Mouse (Mus musculus): Measurements from ENCODE around the gene Smad3. TPM values are rescaled to one million over a fixed set of nuclear protein-coding genes. Genes with fewer than 3 reads are reported as not detected.
A peak's percentile ranks its signal among the peaks of the same experiment; 100 is the strongest.

The Smad3 gene
- polyA plus RNA-seq (2015; fragmentation: Nextera tagmentation; extraction: Ambion mirVana) = 2.7 and 3.0 TPM in 2 replicates

GRCm38 (mm10) chr9:63757865-63758440 lies at the start of gene Smad3:
Gene Smad3, minus strand, starts transcription at chr9:63757994.
- H3K27ac ChIP-seq = peak within 1 kb of the TSS; percentile 95
- peaks cover 77% of the 10 kb centered on the region for H3K4me1 ChIP-seq (replicated peaks)
- H3K9ac ChIP-seq = peak within 1 kb of the TSS; percentile 90
- peak; percentile 88 for DNase-seq
- peak within 1 kb of the TSS; percentile 88 for H3K4me3 ChIP-seq (replicated peaks)
- H3K36me3 ChIP-seq = no peaks in the 10 kb centered on the region; the same call in 1 of the 2 replicates
- 0 out of 2 replicates have a peak, but pooled peaks cover 6% of the 10 kb centered on the region for H3K9me3 ChIP-seq (replicated peaks)
- WGBS (ENCODE audit: insufficient replicate concordance) = under 1% methylated on average over 58 of the region's 59 CpGs
- H3K27me3 ChIP-seq = no peaks in the 10 kb centered on the region
- peak within 1 kb of the TSS; percentile 100 for H3K4me2 ChIP-seq
- ATAC-seq (ENCODE audit: low read depth) = peak; percentile 87

- no peaks in the 10 kb centered on the region for H3K36me3 ChIP-seq
- H3K4me3 ChIP-seq (replicated peaks) = no peak overlapping the region
- no peaks in the 10 kb centered on the region for H3K9me3 ChIP-seq (replicated peaks)
- no peak overlapping the region for H3K27ac ChIP-seq
- peaks cover 4% of the 10 kb centered on the region; the same call in 1 of the 2 replicates for H3K27me3 ChIP-seq
- H3K4me2 ChIP-seq = no peak overlapping the region
- DNase-seq (no peak), ATAC-seq (ENCODE audit: low read depth) (no peak)
- WGBS (ENCODE audit: insufficient replicate concordance) = 48% methylated on average over 3 of the region's 3 CpGs
- no peaks in the 10 kb centered on the region for H3K4me1 ChIP-seq (replicated peaks)
- no peak overlapping the region for H3K9ac ChIP-seq
These were observed 47.1 kb upstream of the Smad3 start for GRCm38 (mm10) chr9:63804847-63805246.

DNA sequence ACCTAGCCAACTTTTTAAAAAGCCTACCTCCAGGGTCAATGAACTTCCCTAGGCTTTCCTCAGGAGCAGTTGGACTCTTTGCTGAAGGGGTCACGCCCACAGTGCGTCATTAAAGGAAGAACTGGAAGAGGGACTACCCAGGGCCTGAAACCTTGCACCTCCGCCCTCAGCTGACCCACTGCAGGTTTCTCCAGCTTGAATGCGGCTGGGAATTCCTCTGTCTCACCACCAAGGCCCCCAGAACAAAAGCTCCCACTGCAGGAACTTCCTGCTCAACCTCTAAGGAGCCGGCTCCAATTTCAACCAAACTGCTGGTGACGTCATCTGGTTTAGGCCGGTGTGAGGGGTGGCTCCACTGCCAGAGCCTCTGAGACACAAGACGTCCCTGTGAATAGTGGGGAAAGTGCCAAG lies 45.4 kb upstream of the Smad3 start:
- H3K27ac ChIP-seq = no peak overlapping the region
- no peaks in the 10 kb centered on the region for H3K36me3 ChIP-seq
- 27% methylated on average over 8 of the region's 8 CpGs for WGBS (ENCODE audit: insufficient replicate concordance)
- H3K27me3 ChIP-seq = peaks cover 4% of the 10 kb centered on the region; the same call in 1 of the 2 replicates
- H3K4me1 ChIP-seq (replicated peaks) = no peaks in the 10 kb centered on the region
- no peak overlapping the region for H3K9ac ChIP-seq
- no peak for ATAC-seq (ENCODE audit: low read depth)
- H3K4me3 ChIP-seq (replicated peaks) = no peak overlapping the region
- DNase-seq = no peak
- H3K9me3 ChIP-seq (replicated peaks) = no peaks in the 10 kb centered on the region
- H3K4me2 ChIP-seq = no peak overlapping the region

GRCm38 (mm10) chr9:63802504-63802903 lies 44.7 kb upstream of the Smad3 start:
- peaks cover 4% of the 10 kb centered on the region; the same call in 1 of the 2 replicates for H3K27me3 ChIP-seq
- no peaks in the 10 kb centered on the region for H3K36me3 ChIP-seq
- no peak overlapping the region for H3K27ac ChIP-seq
- ATAC-seq (ENCODE audit: low read depth) (no peak), DNase-seq (no peak)
- 69% methylated on average over 7 of the region's 7 CpGs for WGBS (ENCODE audit: insufficient replicate concordance)
- no peak overlapping the region for H3K4me3 ChIP-seq (replicated peaks)
- H3K4me2 ChIP-seq = no peak overlapping the region
- no peaks in the 10 kb centered on the region for H3K9me3 ChIP-seq (replicated peaks)
- H3K4me1 ChIP-seq (replicated peaks) = no peaks in the 10 kb centered on the region
- H3K9ac ChIP-seq = no peak overlapping the region

DNA sequence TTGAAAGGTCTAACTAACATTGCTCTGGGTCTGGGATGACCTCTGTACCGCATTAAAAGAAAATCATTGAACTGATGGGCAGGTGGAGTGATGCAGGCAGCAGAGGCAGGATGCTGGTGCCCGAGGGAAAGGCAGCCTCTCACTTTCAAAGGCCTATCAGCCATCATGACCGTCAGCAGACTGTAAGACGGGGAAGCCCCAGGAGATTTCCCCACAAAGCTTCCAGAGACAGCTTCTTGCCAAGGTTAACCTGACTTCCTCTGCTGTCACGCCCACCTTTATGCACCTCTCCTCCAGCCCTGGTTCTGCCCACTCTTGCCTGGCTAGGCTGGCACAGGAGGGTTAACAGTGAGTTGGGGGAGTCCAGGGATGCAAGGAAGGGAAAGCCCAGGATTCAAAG lies 44.3 kb upstream of the Smad3 start:
- ATAC-seq (ENCODE audit: low read depth) = no peak
- Histone ChIP-seq H3K27me3 (peaks cover 4% of the 10 kb centered on the region; the same call in 1 of the 2 replicates), H3K4me2 (no peak overlapping the region), H3K9me3 (replicated peaks) (no peaks in the 10 kb centered on the region), H3K36me3 (no peaks in the 10 kb centered on the region), H3K27ac (no peak overlapping the region), H3K4me3 (replicated peaks) (no peak overlapping the region), H3K9ac (no peak overlapping the region), H3K4me1 (replicated peaks) (no peaks in the 10 kb centered on the region)
- 72% methylated on average over 5 of the region's 5 CpGs for WGBS (ENCODE audit: insufficient replicate concordance)
- no peak for DNase-seq

DNA sequence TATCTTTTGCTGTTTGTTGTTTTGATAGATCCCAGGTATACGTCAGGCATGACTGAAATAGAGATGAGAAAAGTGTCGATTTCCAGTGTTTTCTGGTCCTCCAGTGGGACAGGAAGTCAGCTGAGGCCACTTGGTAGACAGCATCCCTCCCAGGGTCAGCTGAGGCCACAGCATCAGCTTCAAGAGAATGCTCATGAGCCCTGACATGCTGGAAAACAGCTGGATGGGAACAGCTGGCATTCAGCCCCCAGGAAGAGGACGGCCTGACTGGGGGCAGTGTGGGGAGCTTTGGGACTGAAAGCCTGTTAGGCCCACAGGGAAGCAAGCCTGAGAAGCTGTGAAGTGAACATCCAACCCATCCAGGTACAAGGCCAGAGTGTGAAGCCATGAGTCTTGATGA lies 38.6 kb upstream of the Smad3 start:
- no peak overlapping the region for H3K9ac ChIP-seq
- no peak overlapping the region for H3K4me3 ChIP-seq (replicated peaks)
- ATAC-seq (ENCODE audit: low read depth) (no peak), DNase-seq (no peak)
- H3K36me3 ChIP-seq = no peaks in the 10 kb centered on the region
- no peak overlapping the region for H3K4me2 ChIP-seq
- H3K27me3 ChIP-seq = peaks cover 20% of the 10 kb centered on the region; the same call in 1 of the 2 replicates
- H3K4me1 ChIP-seq (replicated peaks) = peaks cover 26% of the 10 kb centered on the region
- H3K27ac ChIP-seq = no peak overlapping the region
- WGBS (ENCODE audit: insufficient replicate concordance) = 64% methylated on average over 3 of the region's 3 CpGs
- no peaks in the 10 kb centered on the region for H3K9me3 ChIP-seq (replicated peaks)

GRCm38 (mm10) chr9:63793731-63794495 lies 36.1 kb upstream of the Smad3 start:
- Histone ChIP-seq H3K27me3 (peaks cover 27% of the 10 kb centered on the region), H3K4me3 (replicated peaks) (no peak overlapping the region), H3K27ac (no peak overlapping the region), H3K9me3 (replicated peaks) (no peaks in the 10 kb centered on the region), H3K36me3 (no peaks in the 10 kb centered on the region), H3K4me1 (replicated peaks) (peaks cover 46% of the 10 kb centered on the region), H3K9ac (no peak overlapping the region), H3K4me2 (no peak overlapping the region)
- DNase-seq (no peak), ATAC-seq (ENCODE audit: low read depth) (no peak)
- 17% methylated on average over 10 of the region's 10 CpGs for WGBS (ENCODE audit: insufficient replicate concordance)

- H3K27me3 ChIP-seq = peaks cover 32% of the 10 kb centered on the region
- no peak overlapping the region for H3K9ac ChIP-seq
- no peaks in the 10 kb centered on the region for H3K9me3 ChIP-seq (replicated peaks)
- ATAC-seq (ENCODE audit: low read depth) (no peak), DNase-seq (no peak)
- no peak overlapping the region for H3K27ac ChIP-seq
- 67% methylated on average over 1 of the region's 1 CpGs for WGBS (ENCODE audit: insufficient replicate concordance)
- H3K36me3 ChIP-seq = no peaks in the 10 kb centered on the region
- peaks cover 52% of the 10 kb centered on the region for H3K4me1 ChIP-seq (replicated peaks)
- no peak overlapping the region for H3K4me3 ChIP-seq (replicated peaks)
- no peak overlapping the region for H3K4me2 ChIP-seq
These were observed 33.9 kb upstream of the Smad3 start for GRCm38 (mm10) chr9:63791716-63792115.

GRCm38 (mm10) chr9:63791275-63791674 lies 33.5 kb upstream of the Smad3 start:
- H3K27me3 ChIP-seq = peaks cover 32% of the 10 kb centered on the region
- H3K9me3 ChIP-seq (replicated peaks) = no peaks in the 10 kb centered on the region
- H3K9ac ChIP-seq = no peak overlapping the region
- no peaks in the 10 kb centered on the region for H3K36me3 ChIP-seq
- 26% methylated on average over 6 of the region's 6 CpGs for WGBS (ENCODE audit: insufficient replicate concordance)
- DNase-seq = no peak
- ATAC-seq (ENCODE audit: low read depth) = no peak
- no peak overlapping the region for H3K27ac ChIP-seq
- no peak overlapping the region for H3K4me2 ChIP-seq
- peaks cover 56% of the 10 kb centered on the region for H3K4me1 ChIP-seq (replicated peaks)
- no peak overlapping the region for H3K4me3 ChIP-seq (replicated peaks)

DNA sequence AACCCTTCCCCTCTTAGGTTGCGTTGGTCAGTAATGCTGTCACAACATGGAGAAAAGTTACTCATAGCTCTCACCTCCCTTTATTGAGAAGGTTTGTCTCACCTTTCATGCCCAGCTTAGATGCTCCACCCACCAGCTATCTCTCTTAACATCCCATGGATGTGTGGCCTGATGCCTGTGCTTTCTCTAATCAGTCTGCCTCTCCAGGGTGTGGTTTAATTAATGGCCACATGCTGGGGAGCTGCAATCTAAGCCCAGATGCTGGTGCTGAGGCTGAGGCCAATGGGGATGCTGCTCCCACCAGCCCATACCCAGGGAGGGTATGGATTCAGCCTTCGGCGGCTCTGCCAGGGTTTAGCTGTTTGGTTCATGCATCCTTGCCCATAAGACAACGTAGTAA lies 32.4 kb upstream of the Smad3 start:
- WGBS (ENCODE audit: insufficient replicate concordance) = 83% methylated on average over 4 of the region's 4 CpGs

GRCm38 (mm10) chr9:63789386-63789785 lies 31.6 kb upstream of the Smad3 start:
- no peak for DNase-seq
- no peak overlapping the region for H3K9ac ChIP-seq
- peaks cover 71% of the 10 kb centered on the region for H3K4me1 ChIP-seq (replicated peaks)
- H3K36me3 ChIP-seq = no peaks in the 10 kb centered on the region
- 68% methylated on average over 7 of the region's 7 CpGs for WGBS (ENCODE audit: insufficient replicate concordance)
- H3K9me3 ChIP-seq (replicated peaks) = no peaks in the 10 kb centered on the region
- no peak overlapping the region for H3K4me2 ChIP-seq
- peaks cover 27% of the 10 kb centered on the region for H3K27me3 ChIP-seq
- no peak for ATAC-seq (ENCODE audit: low read depth)
- no peak overlapping the region for H3K27ac ChIP-seq
- no peak overlapping the region for H3K4me3 ChIP-seq (replicated peaks)

More for the DNA sequence above, 32.4 kb upstream of the Smad3 start:
- H3K36me3 ChIP-seq = no peaks in the 10 kb centered on the region
- H3K27ac ChIP-seq = no peak overlapping the region
- H3K9me3 ChIP-seq (replicated peaks) = no peaks in the 10 kb centered on the region
- H3K9ac ChIP-seq = no peak overlapping the region
- H3K4me2 ChIP-seq = no peak overlapping the region
- H3K4me3 ChIP-seq (replicated peaks) = no peak overlapping the region
- ATAC-seq (ENCODE audit: low read depth) = peak; percentile 62; the same call in 1 of the 2 replicates
- peaks cover 30% of the 10 kb centered on the region for H3K27me3 ChIP-seq
- H3K4me1 ChIP-seq (replicated peaks) = peaks cover 64% of the 10 kb centered on the region
- no peak for DNase-seq

Measured in liver, embryonic 13.5 days (tissue).